ENCODE assay signal across 15 mouse cellular contexts in genomic region chr15:97314720-97315421, GRCm38 (mm10).
A peak's percentile ranks its signal among the peaks of the same experiment; 100 is the strongest.
DNase-seq lines count a peak whose midpoint lies in the region; ATAC-seq lines count a peak whose summit lies in the region.
"Had no signal": no experiment of that assay in that cellular context is flagged by ENCODE, and none has a peak within 500 bp of the region (broad histone marks: within the 10 kb centered on the region; RNA-seq: fewer than 3 reads in every experiment).

No protein-coding gene starts in this region.

- H3K9ac ChIP-seq in forebrain, embryonic 14.5 days (ENCODE audit: low read length): no peak overlapping the region
- H3K9ac ChIP-seq in forebrain, embryonic 13.5 days: no peak overlapping the region
- H3K9ac ChIP-seq in intestine, embryonic 14.5 days (ENCODE audit: low read length): no peak overlapping the region
- no peak overlapping the region for H3K9ac ChIP-seq in intestine, embryonic 15.5 days
- 0 out of 2 replicates have a peak overlapping the region, but pooled peaks have one; percentile 4 for H3K9ac ChIP-seq in midbrain, embryonic 16.5 days (ENCODE audit: low read depth, low read length)
- H3K9ac ChIP-seq: liver, embryonic 13.5 days had no signal

- H3K27me3 ChIP-seq in forebrain, embryonic 14.5 days (replicated peaks; ENCODE audit: control insufficient read depth, insufficient read depth, low read length): no peaks in the 10 kb centered on the region
- no peaks in the 10 kb centered on the region for H3K27me3 ChIP-seq in forebrain, embryonic 13.5 days
- no peaks in the 10 kb centered on the region for H3K27me3 ChIP-seq in intestine, embryonic 14.5 days (replicated peaks; ENCODE audit: control insufficient read depth, insufficient read depth, low read length)
- no peaks in the 10 kb centered on the region for H3K27me3 ChIP-seq in intestine, embryonic 15.5 days (replicated peaks)
- H3K27me3 ChIP-seq in midbrain, embryonic 16.5 days (ENCODE audit: control insufficient read depth, insufficient read depth, low read depth, low read length): no peaks in the 10 kb centered on the region
- H3K27me3 ChIP-seq: liver, embryonic 13.5 days had no signal

- ATAC-seq in forebrain, embryonic 14.5 days: no peak
- no peak for ATAC-seq in forebrain, embryonic 13.5 days
- ATAC-seq in intestine, embryonic 14.5 days (replicated peaks; ENCODE audit: low FRiP score, low TSS enrichment, low read depth): no peak
- ATAC-seq in intestine, embryonic 15.5 days: no peak
- ATAC-seq in midbrain, embryonic 16.5 days: peak; percentile 25; the same call in 1 of the 2 replicates
- ATAC-seq in activated CD4-positive, CD25-positive, alpha-beta regulatory T cell, adult 4 months: no peak
- ATAC-seq: lung, postnatal 0 days had no signal

- no peak overlapping the region for H3K27ac ChIP-seq in forebrain, embryonic 14.5 days (ENCODE audit: low read depth, low read length)
- H3K27ac ChIP-seq in forebrain, embryonic 13.5 days: no peak overlapping the region
- no peak overlapping the region for H3K27ac ChIP-seq in intestine, embryonic 14.5 days (ENCODE audit: low read depth)
- no peak overlapping the region for H3K27ac ChIP-seq in intestine, embryonic 15.5 days
- peak overlapping the region; percentile 53 for H3K27ac ChIP-seq in midbrain, embryonic 16.5 days (ENCODE audit: low read length)
- H3K27ac ChIP-seq: limb, embryonic 10.5 days; liver, embryonic 13.5 days had no signal

- no peaks in the 10 kb centered on the region for H3K4me1 ChIP-seq in forebrain, embryonic 14.5 days (ENCODE audit: control insufficient read depth, insufficient read depth, low read length)
- H3K4me1 ChIP-seq in forebrain, embryonic 13.5 days: no peaks in the 10 kb centered on the region; the same call in 1 of the 2 replicates
- H3K4me1 ChIP-seq in intestine, embryonic 14.5 days (replicated peaks; ENCODE audit: control insufficient read depth, insufficient read depth, low read length): no peaks in the 10 kb centered on the region
- no peaks in the 10 kb centered on the region for H3K4me1 ChIP-seq in intestine, embryonic 15.5 days (replicated peaks)
- peaks cover 13% of the 10 kb centered on the region for H3K4me1 ChIP-seq in midbrain, embryonic 16.5 days (ENCODE audit: control insufficient read depth, insufficient read depth, low read length)
- H3K4me1 ChIP-seq: liver, embryonic 13.5 days had no signal

- H3K36me3 ChIP-seq in forebrain, embryonic 14.5 days (ENCODE audit: control insufficient read depth, insufficient read depth, low read length): no peaks in the 10 kb centered on the region
- no peaks in the 10 kb centered on the region for H3K36me3 ChIP-seq in forebrain, embryonic 13.5 days (ENCODE audit: poor library complexity, severe bottlenecking)
- H3K36me3 ChIP-seq in intestine, embryonic 14.5 days (ENCODE audit: control insufficient read depth, insufficient read depth, low read length): no peaks in the 10 kb centered on the region
- no peaks in the 10 kb centered on the region for H3K36me3 ChIP-seq in intestine, embryonic 15.5 days
- no peaks in the 10 kb centered on the region for H3K36me3 ChIP-seq in midbrain, embryonic 16.5 days (ENCODE audit: control insufficient read depth, insufficient read depth, low read length)
- H3K36me3 ChIP-seq: limb, embryonic 10.5 days; liver, embryonic 13.5 days had no signal

- H3K4me3 ChIP-seq in forebrain, embryonic 14.5 days (ENCODE audit: low read depth, low read length): no peak overlapping the region
- H3K4me3 ChIP-seq in forebrain, embryonic 13.5 days: no peak overlapping the region
- no peak overlapping the region for H3K4me3 ChIP-seq in intestine, embryonic 14.5 days (ENCODE audit: low read depth, low read length)
- no peak overlapping the region for H3K4me3 ChIP-seq in intestine, embryonic 15.5 days (replicated peaks)
- no peak overlapping the region for H3K4me3 ChIP-seq in midbrain, embryonic 16.5 days (ENCODE audit: low read depth, low read length)
- H3K4me3 ChIP-seq: erythroblast, embryonic 14.5 days; limb, embryonic 10.5 days; liver, embryonic 13.5 days had no signal

- WGBS in forebrain, embryonic 14.5 days: 53% methylated on average over 14 of the region's 14 CpGs
- 54% methylated on average over 14 of the region's 14 CpGs for WGBS in forebrain, embryonic 13.5 days
- WGBS in intestine, embryonic 14.5 days: 88% methylated on average over 14 of the region's 14 CpGs
- 87% methylated on average over 14 of the region's 14 CpGs for WGBS in intestine, embryonic 15.5 days
- WGBS in midbrain, embryonic 16.5 days: 24% methylated on average over 14 of the region's 14 CpGs

- no peaks in the 10 kb centered on the region for H3K9me3 ChIP-seq in forebrain, embryonic 14.5 days (replicated peaks; ENCODE audit: control insufficient read depth, low read length)
- H3K9me3 ChIP-seq in forebrain, embryonic 13.5 days (replicated peaks): no peaks in the 10 kb centered on the region
- H3K9me3 ChIP-seq in intestine, embryonic 14.5 days (ENCODE audit: control insufficient read depth, low read length): peaks cover 2% of the 10 kb centered on the region; the same call in 1 of the 2 replicates
- H3K9me3 ChIP-seq in intestine, embryonic 15.5 days: no peaks in the 10 kb centered on the region
- peaks cover 2% of the 10 kb centered on the region; the same call in 1 of the 2 replicates for H3K9me3 ChIP-seq in midbrain, embryonic 16.5 days (replicated peaks; ENCODE audit: control insufficient read depth, low read length, poor library complexity, severe bottlenecking)
- H3K9me3 ChIP-seq: limb, embryonic 10.5 days; liver, embryonic 13.5 days had no signal

- no peak overlapping the region for H3K4me2 ChIP-seq in forebrain, embryonic 14.5 days (ENCODE audit: low read length)
- no peak overlapping the region for H3K4me2 ChIP-seq in forebrain, embryonic 13.5 days
- H3K4me2 ChIP-seq in intestine, embryonic 14.5 days (ENCODE audit: low read length): no peak overlapping the region
- H3K4me2 ChIP-seq in intestine, embryonic 15.5 days (replicated peaks): no peak overlapping the region
- H3K4me2 ChIP-seq in midbrain, embryonic 16.5 days (ENCODE audit: low read length): peak overlapping the region; percentile 7
- H3K4me2 ChIP-seq: liver, embryonic 13.5 days had no signal

- DNase-seq in forebrain, embryonic 14.5 days (ENCODE audit: low spot score): peak; percentile 28
- DNase-seq in intestine, embryonic 14.5 days (ENCODE audit: low spot score): peak; percentile 16
- peak; percentile 9 for DNase-seq in 3T3-L1 (ENCODE audit: low read depth, low spot score)
- no peak for DNase-seq in spleen, postnatal 10 days (ENCODE audit: low spot score in 2 of 2)
- DNase-seq: adrenal gland, adult 2 months; heart, postnatal 36 days; kidney, adult 9 months; liver, embryonic 13.5 days had no signal

Comparison
In these comparisons a context has a peak if more than half of its experiments do, and no peak if none do; other contexts are left out.
1. DNase-seq: peak in forebrain, embryonic 14.5 days (single experiment), intestine, embryonic 14.5 days (single experiment) and 3T3-L1 (single experiment); none in spleen, postnatal 10 days (0 of 2).